Comparison of ENCODE assay signal across 8 mouse cellular contexts in genomic region chr1:58030156-58030871, GRCm38 (mm10). TPM values are rescaled to one million over a fixed set of nuclear protein-coding genes. Genes with fewer than 3 reads are reported as not detected.
A peak's percentile ranks its signal among the peaks of the same experiment; 100 is the strongest.
DNase-seq lines count a peak whose midpoint lies in the region; ATAC-seq and TF ChIP-seq lines count a peak whose summit lies in the region.

No protein-coding gene starts in this region.

- intact Hi-C loops in heart, postnatal 25 days (cut with DNase I) = loop anchor here (2.0 kb wide), 1 partner anchor 602 kb away; no protein-coding TSS in a partner anchor

- no peak overlapping the region for H3K27ac ChIP-seq in forebrain, embryonic 16.5 days (ENCODE audit: low read length)

- peak; percentile 43; the same call in 1 of the 2 replicates for ATAC-seq in cerebellum, adult (ENCODE audit: insufficient number of reproducible peaks, low FRiP score, low TSS enrichment)
- ATAC-seq in forebrain, embryonic 16.5 days = peak; percentile 73

- peaks cover 10% of the 10 kb centered on the region; the same call in 1 of the 2 replicates for H3K4me1 ChIP-seq in forebrain, embryonic 16.5 days (replicated peaks; ENCODE audit: control insufficient read depth, insufficient read depth, low read length)

- H3K9me3 ChIP-seq in forebrain, embryonic 16.5 days (ENCODE audit: control insufficient read depth, low read length) = no peaks in the 10 kb centered on the region

- DNase-seq in heart, postnatal 25 days (ENCODE audit: low spot score) = peak; percentile 81
- DNase-seq in layer of hippocampus, adult 8-10 months (ENCODE audit: low spot score in 2 of 2) = peak; percentile 56 to 63
- DNase-seq in lung, adult 18-20 months = peak; percentile 69 to 80
- DNase-seq in ovary, postnatal 10 days (ENCODE audit: low spot score) = peak; percentile 29
- no peak for DNase-seq in spleen, postnatal 36 days (ENCODE audit: low spot score in 2 of 2)

- H3K9ac ChIP-seq in forebrain, embryonic 16.5 days (replicated peaks; ENCODE audit: low read depth, low read length) = no peak overlapping the region

- peaks cover 18% of the 10 kb centered on the region for H3K36me3 ChIP-seq in C2C12 (ENCODE audit: control insufficient read depth, insufficient read depth)
- no peaks in the 10 kb centered on the region for H3K36me3 ChIP-seq in forebrain, embryonic 16.5 days (ENCODE audit: control insufficient read depth, insufficient read depth)

- WGBS in forebrain, embryonic 16.5 days = 31% methylated on average over 13 of the region's 13 CpGs

- peak overlapping the region; percentile 47 for H3K4me3 ChIP-seq in C2C12 (ENCODE audit: insufficient read depth, poor library complexity, severe bottlenecking)
- H3K4me3 ChIP-seq in forebrain, embryonic 16.5 days (replicated peaks; ENCODE audit: low read length) = no peak overlapping the region

- H3K79me3 ChIP-seq in C2C12 (ENCODE audit: low read depth) = peaks cover 4% of the 10 kb centered on the region

- peak overlapping the region; percentile 54 for H3ac ChIP-seq in C2C12 (ENCODE audit: control insufficient read depth, insufficient read length, low read depth)

- H3K4me2 ChIP-seq in forebrain, embryonic 16.5 days (ENCODE audit: low read length) = peak overlapping the region; percentile 37

- no peak for TF ChIP-seq CTCF in C2C12 (IDR thresholded peaks at IDR 0.05; ENCODE audit: control insufficient read depth, insufficient read depth, insufficient read length)

- peaks cover 44% of the 10 kb centered on the region for H3K79me2 ChIP-seq in C2C12 (ENCODE audit: control insufficient read depth, insufficient read depth)

- H3K27me3 ChIP-seq in C2C12 (ENCODE audit: control insufficient read depth, insufficient read depth, insufficient read length) = no peaks in the 10 kb centered on the region
- no peaks in the 10 kb centered on the region for H3K27me3 ChIP-seq in forebrain, embryonic 16.5 days (replicated peaks; ENCODE audit: control insufficient read depth, insufficient read depth, low read length)

TF ChIP-seq in C2C12, 6 proteins besides CTCF, POLR2A, EP300 and RAD21:
- TF ChIP-seq CEBPB (IDR thresholded peaks at IDR 0.05; ENCODE audit: low read depth) (no peak), FOSL1 (IDR thresholded peaks at IDR 0.05; ENCODE audit: insufficient read depth, low read length, poor library complexity, severe bottlenecking) (no peak), MAX (IDR thresholded peaks at IDR 0.05) (no peak), MYOG (IDR thresholded peaks at IDR 0.05; ENCODE audit: control insufficient read depth, extremely low read depth, insufficient read length) (no peak), USF1 (IDR thresholded peaks at IDR 0.05; ENCODE audit: low read depth) (no peak), MYOD1 (IDR thresholded peaks at IDR 0.05; ENCODE audit: control insufficient read depth, insufficient read length, low read depth) (no peak)
TF ChIP-seq in C2C12: peak in this region for 0.

RNA-seq across cellular contexts. Expression of gene Aox1, which starts 0.6 kb away (rescaled TPM):
- 2.2 TPM for polyA plus RNA-seq in C2C12 (2012; fragmentation: generic; extraction: Trizol)
- polyA plus RNA-seq in forebrain, embryonic 16.5 days (2015; fragmentation: Nextera tagmentation; extraction: Ambion mirVana) = 0.25 and 0.37 TPM in 2 replicates
- 1 to 10 TPM; 6.3 to 6.5 TPM for total RNA-seq in heart, postnatal 25 days (2021)
- total RNA-seq in layer of hippocampus, adult 8-10 months (2022) = 1 to 10 TPM; 4.9 to 7.4 (median 6.0) TPM

RNA-seq across cellular contexts. Expression of gene Kctd18, which starts 11.6 kb away (rescaled TPM):
- polyA plus RNA-seq in C2C12 (2012; fragmentation: generic; extraction: Trizol) = 3.9 TPM
- polyA plus RNA-seq in forebrain, embryonic 16.5 days (2015; fragmentation: Nextera tagmentation; extraction: Ambion mirVana) = 31.5 and 33.7 TPM in 2 replicates
- 1 to 10 TPM; 6.5 to 8.6 TPM for total RNA-seq in heart, postnatal 25 days (2021)
- total RNA-seq in layer of hippocampus, adult 8-10 months (2022) = 10 to 100 TPM; 19.3 to 22.8 (median 20.5) TPM

RNA-seq across cellular contexts. Expression of gene Sgo2a, which starts 34.5 kb away (rescaled TPM):
- 4.3 TPM for polyA plus RNA-seq in C2C12 (2012; fragmentation: generic; extraction: Trizol)
- 7.8 and 9.4 TPM in 2 replicates for polyA plus RNA-seq in forebrain, embryonic 16.5 days (2015; fragmentation: Nextera tagmentation; extraction: Ambion mirVana)
- 1 to 10 TPM; 3.4 to 3.6 TPM for total RNA-seq in heart, postnatal 25 days (2021)
- total RNA-seq in layer of hippocampus, adult 8-10 months (2022) = under 1 TPM; 0.36 to 0.67 (median 0.40) TPM

Comparison
In these comparisons a context has a peak if more than half of its experiments do, and no peak if none do; other contexts are left out.
1. DNase-seq: peak in heart, postnatal 25 days (single experiment), layer of hippocampus, adult 8-10 months (2 of 2), lung, adult 18-20 months (2 of 2) and ovary, postnatal 10 days (single experiment); none in spleen, postnatal 36 days (0 of 2).